Mouse (Mus musculus) heart, adult 18-20 months (tissue): ENCODE measurements around the gene Olfr138. TPM values are rescaled to one million over a fixed set of nuclear protein-coding genes. Genes with fewer than 3 reads are reported as not detected.

Experiments used
- DNase-seq, 2 experiments: peaks; one replicate each; pipeline ENCODE4 v3.0.0; 2021 to 2022; ENCODE audit warnings: mixed read lengths in 1 of 2
- long read RNA-seq, 2 experiments: library from polyadenylated mRNA; stranded (forward); transcript quantifications; one replicate each; pipeline ENCODE4 v2.0.0; 2021
- total RNA-seq, 2 experiments: library from RNA; stranded (reverse); gene quantifications; 2 replicates each; pipeline ENCODE4 v1.2.3; 2021

Gene Olfr138
- not detected for total RNA-seq
- long read RNA-seq, experiment 1, result 0 reads
- long read RNA-seq, experiment 2, result 0 reads

GRCm38 (mm10) chr17:38260735-38261134, at the start of gene Olfr138:
Olfr138 (plus strand) TSS chr17:38261035.
- DNase-seq, result no peak

- DNase-seq, result no peak
Measured at GRCm38 (mm10) chr17:38307470-38307869, 46.6 kb downstream of the Olfr138 start, which contains the start of gene Olfr137. Olfr137 (minus strand) TSS chr17:38307570.

Other genes starting within 250 kb of the Olfr138 start
- not detected for gene Olfr129, start 201.0 kb upstream of the Olfr138 start, total RNA-seq
- gene Olfr130, start 197.1 kb upstream of the Olfr138 start, total RNA-seq, result not detected
- gene Olfr131, start 172.3 kb upstream of the Olfr138 start, total RNA-seq, result not detected
- not detected for gene Olfr132, start 126.5 kb upstream of the Olfr138 start, total RNA-seq
- not detected for gene Olfr133, start 115.8 kb upstream of the Olfr138 start, total RNA-seq
- gene Olfr134, start 89.6 kb upstream of the Olfr138 start, total RNA-seq, result not detected
- not detected for gene Olfr135, start 56.7 kb upstream of the Olfr138 start, total RNA-seq
- gene Olfr137, start 46.5 kb downstream of the Olfr138 start, total RNA-seq, result not detected
- gene Olfr136, start 68.8 kb downstream of the Olfr138 start, total RNA-seq, result not detected
- not detected for gene Esp36, start 159.2 kb downstream of the Olfr138 start, total RNA-seq